Mouse (Mus musculus) kidney, embryonic 14.5 days (tissue): Measurements from ENCODE around the gene Gfer. TPM values are rescaled to one million over a fixed set of nuclear protein-coding genes. Genes with fewer than 3 reads are reported as not detected.
"Not testable (repeated sequence)": the region's sequence is repeated elsewhere in the genome, so short reads cannot be mapped to it uniquely, and the experiment has no call there.

Experiments used
- ATAC-seq: fragments of 200-750 bp; cut with Nextera tagmentation; 2 replicates; pipeline ENCODE4 v1.8.0; 2017; ENCODE audit warnings: moderate number of reproducible peaks, mild to moderate bottlenecking, moderate TSS enrichment, moderate library complexity; ENCODE audit not compliant: low FRiP score, low TSS enrichment
- H3K27ac ChIP-seq: fragments of 300-500 bp; sonication (generic); 2 replicates; pipeline ENCODE4 v1.5.1; 2014; ENCODE audit warnings: low read depth, mild to moderate bottlenecking, low read length, moderate library complexity, mixed read lengths
- H3K27me3 ChIP-seq: fragments of 300-500 bp; sonication (generic); 2 replicates; pipeline ENCODE4 v1.6.1; 2014; ENCODE audit warnings: mild to moderate bottlenecking, low read length; ENCODE audit not compliant: control insufficient read depth, insufficient read depth
- H3K36me3 ChIP-seq: fragments of 300-500 bp; sonication (generic); 2 replicates; pipeline ENCODE4 v1.6.1; 2014; ENCODE audit warnings: low read length, mixed read lengths; ENCODE audit not compliant: control insufficient read depth, insufficient read depth
- H3K4me1 ChIP-seq: fragments of 300-500 bp; sonication (generic); 2 replicates; pipeline ENCODE4 v1.6.1; 2014; ENCODE audit warnings: low read length, mixed read lengths; ENCODE audit not compliant: control insufficient read depth, insufficient read depth
- H3K4me2 ChIP-seq: fragments of 300-500 bp; sonication (generic); replicated peaks from 2 replicates; pipeline ENCODE4 v1.6.1; 2014; ENCODE audit warnings: low read depth, mild to moderate bottlenecking, low read length
- H3K4me3 ChIP-seq: fragments of 300-500 bp; sonication (generic); 2 replicates; pipeline ENCODE4 v1.5.1; 2014; ENCODE audit warnings: mild to moderate bottlenecking, low read length
- H3K9ac ChIP-seq: fragments of 300-500 bp; sonication (generic); 2 replicates; pipeline ENCODE4 v1.6.1; 2014; ENCODE audit warnings: low read depth, mild to moderate bottlenecking, low read length, moderate library complexity
- H3K9me3 ChIP-seq: fragments of 300-500 bp; sonication (generic); 2 replicates; pipeline ENCODE4 v1.6.1; 2016; ENCODE audit warnings: low read length; ENCODE audit not compliant: control insufficient read depth
- WGBS: fragments of 180-500 bp; shearing (Covaris S2); extraction: QIAGEN DNeasy Blood & Tissue Kit; methylation state at CpG from one replicate; pipeline ENCODE4 v1.1.7; 2014; 5-methylcytosine and 5-hydroxymethylcytosine counted together
- polyA plus RNA-seq: library from polyadenylated mRNA; unstranded; fragments of >200 nt; fragmentation: Nextera tagmentation; extraction: Ambion mirVana; gene quantifications from 2 replicates; pipeline ENCODE4 v1.2.1, GENCODE M21; 2014

Gfer gene
- polyA plus RNA-seq, 1 experiment from 2014 or later, result 54.4 TPM

DNA sequence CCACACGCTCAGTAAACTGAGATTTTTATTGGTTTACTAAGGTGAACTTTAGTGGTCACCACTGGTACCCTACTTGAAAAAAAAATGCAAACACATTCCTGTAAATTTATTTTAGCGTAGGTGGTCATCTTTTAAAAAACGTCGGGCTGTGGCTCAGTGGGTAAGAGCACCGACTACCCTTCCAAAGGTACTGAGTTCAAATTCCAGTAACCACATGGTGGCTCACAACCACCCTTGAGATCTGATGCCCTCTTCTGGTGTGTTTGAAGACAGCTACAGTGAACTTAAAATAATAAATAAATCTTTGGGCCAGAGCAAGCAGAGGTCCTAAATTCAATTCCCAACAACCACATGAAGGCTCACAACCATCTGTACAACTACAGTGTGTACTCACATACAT is 23.0 kb upstream of the Gfer start:
- 66% methylated on average over 5 of the region's 5 CpGs for WGBS
- H3K36me3 ChIP-seq, result peaks cover 30% of the 10 kb centered on the region
- H3K27ac ChIP-seq, H3K9me3 ChIP-seq, H3K4me1 ChIP-seq, H3K27me3 ChIP-seq, ATAC-seq: not testable (repeated sequence)
- H3K9ac ChIP-seq, result peak overlapping the region; percentile 93; the same call in 1 of the 2 replicates
- H3K4me2 ChIP-seq, result peak overlapping the region; percentile 44
- H3K4me3 ChIP-seq, result peak overlapping the region; percentile 90

DNA sequence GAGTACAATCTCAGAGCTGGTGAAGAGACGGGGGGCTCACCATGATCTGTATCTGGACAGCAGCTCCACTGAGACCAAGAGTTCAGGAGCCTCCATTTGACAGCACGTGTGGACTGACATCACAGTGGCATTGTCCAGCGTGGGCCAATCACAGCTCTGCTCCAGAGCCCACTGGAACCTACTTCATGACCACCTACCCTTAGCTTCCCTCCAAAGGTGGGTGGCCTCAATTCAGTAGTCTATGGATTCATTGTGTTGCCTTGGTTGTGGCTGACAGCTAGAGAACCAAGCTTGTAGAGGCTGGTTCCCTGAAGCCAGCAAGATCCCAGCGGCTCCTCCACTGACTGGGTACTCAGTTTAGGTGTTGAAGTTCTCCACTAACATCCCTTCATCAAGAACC is 22.0 kb upstream of the Gfer start, which contains the start of the genes Rnf151 and Rps2:
Gene Rnf151 (minus strand): TSS at position 121 of the 400 bp plus-strand sequence.
Gene Rps2 (plus strand): TSS at position 174 of the 400 bp plus-strand sequence.
- Histone ChIP-seq H3K27me3 (no peaks in the 10 kb centered on the region), H3K9ac (no peak within 1 kb of the TSS; the same call in 1 of the 2 replicates), H3K4me1 (peaks cover 8% of the 10 kb centered on the region), H3K36me3 (peaks cover 30% of the 10 kb centered on the region), H3K4me2 (peak within 1 kb of the TSS; percentile 44), H3K27ac (no peak within 1 kb of the TSS), H3K4me3 (peak within 1 kb of the TSS; percentile 90; the same call in 1 of the 2 replicates), H3K9me3 (no peaks in the 10 kb centered on the region)
- WGBS, result 80% methylated on average over 4 of the region's 4 CpGs
- no peak for ATAC-seq

DNA sequence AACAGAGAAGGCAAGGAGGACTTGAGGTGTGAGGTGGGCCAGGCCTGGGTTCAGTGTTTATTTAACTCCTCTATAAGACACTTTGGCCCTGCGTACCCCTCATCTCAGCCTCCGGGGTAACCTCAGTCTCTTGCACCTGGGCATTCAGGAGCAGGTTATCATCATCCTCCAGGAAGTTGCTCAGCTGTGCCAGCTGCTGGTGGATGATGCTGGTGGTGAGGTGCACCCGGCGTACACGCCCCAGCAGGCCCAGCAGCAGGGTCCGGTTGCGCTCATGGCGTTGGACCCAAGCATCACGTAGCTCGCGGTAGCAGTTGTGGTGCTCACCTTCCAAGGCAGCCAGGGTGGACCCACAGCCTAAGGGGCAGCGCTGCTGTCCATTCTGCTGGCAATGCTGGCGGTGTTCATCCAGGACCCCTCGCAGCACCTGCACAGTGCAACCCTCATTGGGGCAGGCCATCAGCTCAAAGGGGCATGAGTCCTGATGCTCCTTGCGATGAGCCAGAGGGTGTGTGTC is 20.3 kb upstream of the Gfer start:
- Histone ChIP-seq H3K4me2 (no peak overlapping the region), H3K27me3 (no peaks in the 10 kb centered on the region), H3K4me1 (no peaks in the 10 kb centered on the region), H3K36me3 (peaks cover 15% of the 10 kb centered on the region), H3K9me3 (no peaks in the 10 kb centered on the region), H3K4me3 (no peak overlapping the region), H3K27ac (no peak overlapping the region), H3K9ac (no peak overlapping the region)
- 96% methylated on average over 15 of the region's 15 CpGs for WGBS
- ATAC-seq, result no peak

DNA sequence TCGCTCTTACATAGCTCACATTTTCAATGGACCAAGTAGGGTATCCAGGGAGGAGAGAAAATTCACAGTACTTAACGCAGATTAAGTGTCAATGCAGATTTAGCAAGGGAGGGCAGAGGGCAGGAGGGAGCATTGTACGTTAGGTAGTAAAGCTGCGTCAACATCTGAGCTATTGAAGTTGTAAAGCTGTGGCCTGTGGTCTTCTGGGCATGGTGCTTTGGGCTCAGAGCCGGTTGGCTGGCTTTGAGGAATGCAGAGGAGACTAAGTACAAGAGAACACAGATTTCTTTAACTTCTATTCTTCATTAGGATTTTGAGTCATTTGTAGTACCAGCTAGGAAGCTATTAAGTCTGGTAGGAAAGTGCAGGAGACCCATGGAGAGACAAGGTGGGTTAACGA is 19.6 kb upstream of the Gfer start:
- no peak overlapping the region for H3K9ac ChIP-seq

DNA sequence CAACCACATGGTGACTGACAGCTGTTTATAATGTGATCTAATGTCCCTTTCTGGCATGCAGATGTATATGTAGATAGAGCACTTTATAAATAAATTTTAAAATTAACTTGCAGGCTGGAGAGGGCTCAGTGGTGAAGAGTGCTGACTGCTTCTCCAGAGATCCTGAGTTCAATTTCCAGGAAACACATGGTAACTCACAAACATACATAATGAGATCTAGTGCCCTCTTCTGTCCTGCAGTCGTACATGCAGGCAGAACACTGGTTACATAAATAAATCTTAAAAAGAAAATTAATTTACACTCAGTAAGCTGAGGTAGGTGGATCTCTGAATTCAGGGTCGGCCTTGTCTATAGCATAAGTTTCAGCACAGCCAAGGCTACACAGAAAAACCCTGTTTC is 12.7 kb upstream of the Gfer start:
- H3K9ac ChIP-seq, result no peak overlapping the region
- no peak for ATAC-seq
- WGBS, result 39% methylated on average over 2 of the region's 2 CpGs
- no peak overlapping the region for H3K27ac ChIP-seq
- H3K4me2 ChIP-seq, result no peak overlapping the region
- H3K36me3 ChIP-seq, result peaks cover 17% of the 10 kb centered on the region
- H3K4me1 ChIP-seq, result peaks cover 9% of the 10 kb centered on the region; the same call in 1 of the 2 replicates
- H3K27me3 ChIP-seq, result no peaks in the 10 kb centered on the region
- no peaks in the 10 kb centered on the region for H3K9me3 ChIP-seq
- H3K4me3 ChIP-seq, result no peak overlapping the region

More for the DNA sequence above, 19.6 kb upstream of the Gfer start:
- Histone ChIP-seq H3K4me3 (no peak overlapping the region), H3K36me3 (peaks cover 10% of the 10 kb centered on the region; the same call in 1 of the 2 replicates), H3K27ac (no peak overlapping the region), H3K27me3 (no peaks in the 10 kb centered on the region), H3K4me2 (no peak overlapping the region), H3K9me3 (no peaks in the 10 kb centered on the region), H3K4me1 (no peaks in the 10 kb centered on the region)
- WGBS, result 48% methylated on average over 6 of the region's 6 CpGs
- ATAC-seq, result no peak

- H3K27ac ChIP-seq, result peak overlapping the region; percentile 0
- peak overlapping the region; percentile 68 for H3K4me3 ChIP-seq
- H3K4me2 ChIP-seq, result peak overlapping the region; percentile 75
- no peaks in the 10 kb centered on the region for H3K9me3 ChIP-seq
- 0 out of 2 replicates have a peak, but pooled peaks have one; percentile 36 for ATAC-seq
- no peaks in the 10 kb centered on the region for H3K27me3 ChIP-seq
- 5% methylated on average over 24 of the region's 24 CpGs for WGBS
- peak overlapping the region; percentile 70 for H3K9ac ChIP-seq
- peaks cover 9% of the 10 kb centered on the region; the same call in 1 of the 2 replicates for H3K4me1 ChIP-seq
- peaks cover 22% of the 10 kb centered on the region for H3K36me3 ChIP-seq
These were observed 12.0 kb upstream of the Gfer start for GRCm38 (mm10) chr17:24707801-24708425.

- peak within 1 kb of the TSS; percentile 70 for H3K9ac ChIP-seq
- H3K27me3 ChIP-seq, result no peaks in the 10 kb centered on the region
- ATAC-seq, result peak; percentile 81
- peaks cover 9% of the 10 kb centered on the region; the same call in 1 of the 2 replicates for H3K4me1 ChIP-seq
- H3K4me2 ChIP-seq, result peak within 1 kb of the TSS; percentile 75
- WGBS, result 4% methylated on average over 32 of the region's 32 CpGs
- peak within 1 kb of the TSS; percentile 80 for H3K27ac ChIP-seq
- peak within 1 kb of the TSS; percentile 68 for H3K4me3 ChIP-seq
- H3K36me3 ChIP-seq, result peaks cover 29% of the 10 kb centered on the region
- H3K9me3 ChIP-seq, result no peaks in the 10 kb centered on the region
These were observed 11.2 kb upstream of the Gfer start, which contains the start of gene Tbl3 for GRCm38 (mm10) chr17:24706982-24707800. Tbl3 (minus strand) TSS chr17:24707660.

DNA sequence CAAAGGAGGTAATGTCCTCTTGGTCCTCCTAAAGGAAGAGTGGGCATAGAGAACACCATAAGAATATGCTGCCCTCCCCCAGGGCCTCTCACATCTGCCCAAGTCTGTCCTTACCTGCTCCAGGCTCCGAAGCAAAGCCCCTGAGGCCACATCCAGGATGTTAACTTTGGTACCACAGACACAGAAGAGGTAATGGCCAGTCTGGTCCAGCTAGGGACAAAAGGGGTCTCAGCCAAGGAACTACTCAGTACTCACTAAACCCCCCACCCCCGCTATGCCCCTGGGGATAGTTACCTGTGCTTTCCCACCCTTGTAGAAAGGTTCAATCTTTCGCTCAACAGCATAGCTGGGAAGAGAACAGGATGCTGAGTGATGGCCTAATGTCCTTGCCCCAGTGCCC is 9.9 kb upstream of the Gfer start:
- H3K4me1 ChIP-seq, result peaks cover 9% of the 10 kb centered on the region; the same call in 1 of the 2 replicates
- H3K27me3 ChIP-seq, result no peaks in the 10 kb centered on the region
- peaks cover 43% of the 10 kb centered on the region for H3K36me3 ChIP-seq
- H3K9me3 ChIP-seq, result no peaks in the 10 kb centered on the region
- H3K4me2 ChIP-seq, result no peak overlapping the region
- 91% methylated on average over 3 of the region's 3 CpGs for WGBS
- H3K4me3 ChIP-seq, result no peak overlapping the region
- no peak overlapping the region for H3K27ac ChIP-seq
- no peak for ATAC-seq
- H3K9ac ChIP-seq, result no peak overlapping the region; the same call in 1 of the 2 replicates
